Mouse (Mus musculus): ENCODE measurements around the gene Exph5. TPM values are rescaled to one million over a fixed set of nuclear protein-coding genes. Genes with fewer than 3 reads are reported as not detected.

Gene Exph5
- polyA plus RNA-seq, 1 experiment = 2.6 TPM

GRCm38 (mm10) chr9:53307904-53308303, 6.4 kb downstream of the Exph5 start:
- DNase-seq (ENCODE audit: low read depth, low spot score) = no peak
- 35% methylated on average over 7 of the region's 7 CpGs for WGBS

- DNase-seq (ENCODE audit: low read depth, low spot score) = no peak
- WGBS = 92% methylated on average over 1 of the region's 1 CpGs
Observed at GRCm38 (mm10) chr9:53312981-53313380, 11.5 kb downstream of the Exph5 start.

DNA sequence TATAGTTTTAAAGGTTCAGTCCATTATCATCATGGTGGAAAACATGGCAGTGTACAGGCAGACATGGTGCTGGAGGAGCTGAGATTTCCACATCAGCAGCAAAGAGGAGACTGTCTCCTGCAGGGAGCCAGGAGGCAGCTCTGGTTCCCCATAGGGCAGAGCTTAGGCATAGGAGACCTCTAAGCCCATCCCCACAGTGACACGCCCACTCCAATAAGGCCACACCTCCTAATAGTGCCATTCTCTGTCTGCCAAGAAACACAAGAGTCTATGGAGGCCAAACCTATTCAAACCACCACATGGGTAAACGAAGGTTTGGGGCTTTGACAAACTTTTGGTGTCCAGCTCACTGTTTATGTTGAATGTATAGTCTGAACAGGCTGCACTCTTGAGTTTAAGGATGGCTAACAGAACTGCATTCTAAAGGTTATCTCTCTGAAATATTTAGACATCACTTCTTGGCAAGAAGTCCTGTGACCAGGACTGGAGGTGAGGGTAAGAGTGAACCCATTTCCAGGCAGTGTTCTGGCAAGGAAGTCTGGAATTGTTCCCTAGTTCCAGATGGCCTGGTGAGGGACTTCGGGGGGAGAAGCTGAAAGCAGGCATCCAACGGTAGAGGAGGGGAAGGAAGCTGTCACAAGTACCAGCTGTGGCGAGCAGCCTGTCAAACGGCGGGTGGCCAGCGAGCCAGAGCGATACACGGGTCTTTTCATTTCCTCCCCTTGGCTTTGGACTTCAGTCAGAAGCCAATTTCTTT, 19.6 kb downstream of the Exph5 start:
- WGBS = 47% methylated on average over 10 of the region's 10 CpGs
- no peak for DNase-seq (ENCODE audit: low read depth, low spot score)

DNA sequence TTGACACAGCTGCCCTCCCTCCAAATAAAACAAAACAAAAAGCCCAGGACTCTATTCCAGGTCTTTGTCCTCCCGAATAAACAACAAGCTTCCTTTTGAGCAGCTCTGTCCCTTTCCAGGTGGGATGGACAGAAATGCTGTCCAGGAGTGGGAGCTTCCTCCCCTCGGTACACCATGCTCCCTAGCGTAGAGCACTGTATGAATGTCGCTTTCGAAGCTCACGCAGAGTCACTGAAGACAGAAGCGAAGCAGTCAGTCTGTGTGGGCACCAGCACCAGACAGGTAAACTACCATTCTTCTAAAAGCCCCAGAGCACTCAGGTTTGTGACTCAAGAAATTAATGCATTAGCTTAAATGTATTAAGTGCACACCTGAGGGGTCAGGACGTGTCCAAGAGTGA, 20.2 kb downstream of the Exph5 start:
- DNase-seq (ENCODE audit: low read depth, low spot score) = no peak
- WGBS = 78% methylated on average over 8 of the region's 8 CpGs

DNA sequence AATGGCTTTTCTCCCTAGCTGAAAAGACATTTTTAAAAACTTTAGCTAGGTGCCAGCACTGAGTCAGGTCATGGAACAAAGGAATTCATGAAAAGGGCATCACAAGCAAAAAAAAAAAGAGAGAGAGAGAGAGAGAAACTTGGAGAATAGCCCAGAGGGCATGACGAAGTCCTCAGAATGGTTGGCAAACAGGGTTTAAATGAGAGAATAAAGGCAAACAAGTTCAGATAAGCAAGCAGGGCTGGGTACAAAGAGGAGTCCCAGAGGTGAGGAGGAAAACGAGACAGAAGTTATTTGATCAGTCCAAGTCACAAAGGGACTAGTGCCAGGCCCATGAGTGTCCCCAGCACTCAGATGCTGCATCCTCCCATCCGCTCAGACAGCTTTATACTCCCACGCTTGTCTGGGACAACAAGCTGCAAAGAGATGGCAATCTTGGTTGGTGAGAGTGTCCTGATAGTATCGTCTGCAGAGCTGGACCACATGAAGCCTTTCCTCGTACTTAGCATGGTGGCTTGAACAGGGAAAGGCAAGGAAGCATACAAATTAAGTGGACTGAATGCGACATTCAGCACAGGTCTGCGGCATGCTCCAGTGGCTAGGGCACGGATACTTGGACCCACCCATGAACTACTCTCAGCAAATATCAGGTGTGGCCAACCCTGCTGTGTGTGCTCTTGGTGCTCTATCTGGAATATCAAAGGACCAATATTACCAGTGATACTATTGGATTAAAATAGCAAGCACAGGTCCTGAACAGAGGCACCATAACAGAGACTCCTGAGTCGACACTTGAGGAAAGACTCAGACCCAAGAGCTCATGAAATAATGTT, 22.2 kb downstream of the Exph5 start:
- no peak for DNase-seq (ENCODE audit: low read depth, low spot score)
- WGBS = 40% methylated on average over 10 of the region's 10 CpGs

GRCm38 (mm10) chr9:53325363-53326090, 24.1 kb downstream of the Exph5 start:
- no peak for DNase-seq (ENCODE audit: low read depth, low spot score)
- 36% methylated on average over 4 of the region's 4 CpGs for WGBS

DNA sequence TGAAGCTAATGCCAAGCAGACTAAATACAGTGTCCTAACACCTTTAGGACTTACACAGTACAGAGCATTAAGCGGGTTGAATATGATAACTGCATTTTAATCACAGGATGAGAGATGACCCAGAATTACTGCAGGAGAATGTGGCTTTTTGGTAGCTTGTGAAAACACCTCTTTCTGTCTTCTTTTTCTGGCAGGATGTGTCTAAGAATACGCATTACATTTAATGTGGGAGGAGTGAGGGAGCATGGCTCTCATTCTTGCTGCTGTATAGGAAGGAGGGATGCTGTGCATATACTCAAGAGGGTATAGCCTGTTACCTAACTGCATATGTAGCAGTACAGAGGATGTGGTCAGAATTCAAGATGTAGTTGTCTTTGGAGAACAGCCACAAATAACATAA, 26.7 kb downstream of the Exph5 start:
- DNase-seq (ENCODE audit: low read depth, low spot score) = no peak
- WGBS = 79% methylated on average over 2 of the region's 2 CpGs

DNA sequence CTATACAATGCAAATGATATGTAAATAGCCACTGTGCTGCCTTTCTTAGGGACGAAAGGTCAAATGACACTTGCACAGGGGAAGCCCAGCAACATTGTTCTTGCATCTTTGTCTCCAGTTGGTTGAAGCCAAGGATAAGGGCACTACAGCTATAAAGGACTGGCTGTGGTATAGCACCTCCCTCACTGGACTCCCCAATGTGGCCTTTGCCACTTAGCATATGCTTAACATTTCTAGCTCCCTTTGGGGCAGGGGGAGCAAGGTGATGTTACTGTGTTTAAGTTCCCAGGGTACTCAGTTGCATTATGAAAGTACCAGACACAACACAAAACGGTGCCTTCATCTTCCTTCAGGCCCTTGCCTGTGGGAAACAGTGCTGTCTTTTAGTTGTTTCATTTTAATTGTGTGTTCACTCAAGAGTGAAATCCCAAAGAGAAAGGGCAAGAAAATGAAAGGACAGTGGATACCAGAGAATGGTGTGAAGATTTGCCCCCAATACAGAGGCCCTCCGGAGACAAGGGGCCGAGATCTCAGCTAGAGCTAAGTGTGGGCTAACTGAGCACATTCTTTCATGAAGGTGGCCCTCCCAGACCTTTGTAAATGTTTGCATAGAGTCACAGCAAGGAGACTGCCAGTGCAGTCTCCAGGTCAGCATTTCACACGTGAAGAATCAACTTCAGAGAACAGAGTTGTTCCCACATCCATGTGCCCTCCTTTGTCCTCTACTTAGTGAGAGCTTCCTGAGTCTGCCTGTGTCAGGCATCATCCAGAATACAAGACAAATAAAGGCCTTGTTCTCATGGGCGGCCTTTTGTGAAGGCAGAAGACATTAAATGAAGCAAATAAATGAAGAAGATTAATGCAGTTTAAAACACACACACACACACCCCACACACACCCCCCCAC, 28.1 kb downstream of the Exph5 start:
- DNase-seq (ENCODE audit: low read depth, low spot score) = no peak
- WGBS = 53% methylated on average over 6 of the region's 6 CpGs

DNA sequence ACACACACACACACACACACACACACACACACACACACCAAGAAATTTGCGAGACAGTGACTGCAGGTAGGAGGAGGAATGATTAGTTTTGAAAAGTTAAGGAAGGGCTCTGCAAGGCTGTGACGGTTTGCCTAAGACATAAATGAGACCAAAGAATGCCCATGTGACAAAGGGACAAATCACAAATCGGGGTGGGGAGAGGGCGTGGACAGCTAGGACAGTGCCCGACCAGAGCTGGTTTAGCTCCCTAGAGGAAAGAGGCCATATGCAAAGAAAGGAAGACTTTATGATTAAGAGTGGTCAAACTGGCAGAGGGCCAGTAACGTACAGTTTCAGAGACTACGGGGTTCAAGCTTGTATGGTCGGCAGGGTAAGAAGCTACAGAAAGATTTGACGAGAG, 28.8 kb downstream of the Exph5 start:
- DNase-seq (ENCODE audit: low read depth, low spot score) = no peak
- 42% methylated on average over 9 of the region's 9 CpGs for WGBS

DNA sequence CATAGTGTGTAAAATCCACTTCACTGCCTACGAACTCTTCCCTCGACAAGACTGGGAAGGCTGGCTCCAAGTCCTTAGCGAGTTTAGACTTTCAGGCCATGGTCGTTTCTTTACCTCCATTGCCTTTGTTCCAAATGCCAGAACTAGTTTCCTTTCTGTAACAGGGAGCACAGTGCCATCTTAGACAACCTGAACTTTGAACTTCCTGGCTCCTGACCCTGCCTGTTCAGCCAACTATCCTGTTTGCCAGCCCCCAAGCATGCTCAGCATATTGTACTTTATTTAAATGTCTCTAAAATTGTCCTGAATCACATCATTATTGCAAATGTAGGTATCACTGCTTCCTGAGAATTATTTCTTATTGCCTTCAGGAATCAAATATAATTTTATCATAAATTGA, 32.0 kb downstream of the Exph5 start:
- WGBS = 36% methylated on average over 4 of the region's 4 CpGs
- DNase-seq (ENCODE audit: low read depth, low spot score) = no peak

DNA sequence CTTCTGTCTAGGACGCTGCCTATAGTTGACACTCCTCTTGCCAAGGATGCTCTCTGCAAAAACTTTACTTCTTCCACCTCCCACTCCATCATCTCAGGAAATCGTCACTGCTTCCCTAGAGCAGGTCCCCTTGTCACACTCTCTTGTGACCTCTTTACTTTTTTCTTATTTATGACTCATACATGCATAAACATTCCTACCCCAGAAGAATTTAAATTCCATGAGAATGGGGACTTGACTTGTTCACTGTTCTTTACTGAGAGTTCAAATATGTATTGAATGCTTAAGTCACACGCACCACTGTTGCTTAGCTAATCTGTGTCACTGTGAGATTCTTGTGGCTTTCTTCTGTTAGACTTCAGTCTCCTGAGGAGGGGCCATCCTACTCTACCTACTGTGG, 33.7 kb downstream of the Exph5 start:
- WGBS = 83% methylated on average over 3 of the region's 3 CpGs

DNA sequence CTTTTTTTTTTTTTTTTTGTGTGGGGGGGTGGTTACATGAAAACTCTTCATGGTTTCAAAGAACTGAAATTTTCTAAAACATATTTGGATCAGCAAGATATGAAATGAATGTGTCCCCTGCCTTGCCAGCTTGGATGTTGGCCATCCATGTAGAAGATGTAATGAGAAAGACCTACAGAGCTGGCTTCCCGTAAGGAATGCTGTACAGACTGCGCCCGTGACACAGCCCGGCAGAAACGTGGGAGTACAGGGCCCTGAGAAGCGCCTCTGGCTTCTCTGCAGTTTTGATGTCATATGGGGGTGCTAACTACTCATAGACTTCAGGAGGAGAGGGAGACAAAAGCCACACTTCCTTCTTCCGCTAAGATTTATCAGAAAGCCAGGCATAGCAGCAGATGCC, 38.1 kb downstream of the Exph5 start:
- WGBS = 73% methylated on average over 7 of the region's 7 CpGs
- DNase-seq (ENCODE audit: low read depth, low spot score) = no peak

More for the DNA sequence above, 33.7 kb downstream of the Exph5 start:
- DNase-seq (ENCODE audit: low read depth, low spot score) = no peak

- no peak for DNase-seq (ENCODE audit: low read depth, low spot score)
- WGBS = 9% methylated on average over 17 of the region's 17 CpGs
Observed at GRCm38 (mm10) chr9:53340328-53340916, 39.0 kb downstream of the Exph5 start.

- 2% methylated on average over 14 of the region's 14 CpGs for WGBS
- DNase-seq (ENCODE audit: low read depth, low spot score) = peak; percentile 80
Observed at GRCm38 (mm10) chr9:53340969-53341368, 39.5 kb downstream of the Exph5 start.

DNA sequence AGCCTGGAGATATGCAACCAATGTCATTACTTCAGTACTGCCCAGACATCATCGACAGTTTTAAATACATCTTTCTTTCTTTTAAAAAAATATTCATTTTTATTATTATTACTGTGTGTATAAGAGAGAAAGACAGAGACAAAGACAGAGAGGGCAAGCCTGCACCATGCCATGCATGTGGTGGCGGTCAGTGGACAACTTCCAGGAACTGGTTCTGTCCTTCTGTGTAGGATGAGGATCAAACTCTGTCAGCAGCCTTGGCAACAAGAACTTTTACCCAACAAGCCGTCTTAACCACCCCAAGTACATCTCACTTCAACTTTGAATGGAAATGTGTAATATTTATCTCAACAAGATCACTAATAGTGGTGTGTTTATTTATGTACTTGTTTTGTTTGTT, 40.5 kb downstream of the Exph5 start:
- 32% methylated on average over 3 of the region's 3 CpGs for WGBS
- no peak for DNase-seq (ENCODE audit: low read depth, low spot score)

- 70% methylated on average over 9 of the region's 9 CpGs for WGBS
- DNase-seq (ENCODE audit: low read depth, low spot score) = no peak
Observed at GRCm38 (mm10) chr9:53344646-53345432, 43.4 kb downstream of the Exph5 start.

GRCm38 (mm10) chr9:53345728-53346127, 44.3 kb downstream of the Exph5 start:
- DNase-seq (ENCODE audit: low read depth, low spot score) = no peak
- WGBS = 30% methylated on average over 3 of the region's 3 CpGs

DNA sequence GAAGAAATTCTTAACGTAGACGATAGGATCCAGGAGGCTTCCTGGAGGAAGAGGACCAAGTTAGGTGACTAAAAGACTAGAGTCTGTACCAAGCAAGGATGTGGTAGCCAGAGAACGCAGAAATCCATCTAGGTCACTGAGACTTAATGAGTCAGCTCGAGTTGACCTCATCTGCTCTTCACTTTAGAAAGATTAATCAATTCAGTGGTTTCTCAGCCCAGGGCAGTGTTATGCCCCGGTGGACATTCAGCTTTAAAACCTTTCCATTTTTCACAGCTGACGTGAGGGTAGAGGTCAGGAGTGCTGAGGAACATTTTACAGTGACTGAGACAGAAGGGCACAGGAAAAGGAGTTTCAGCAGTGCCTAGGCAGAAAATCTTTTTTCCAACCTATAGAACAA, 44.9 kb downstream of the Exph5 start:
- 70% methylated on average over 6 of the region's 6 CpGs for WGBS
- DNase-seq (ENCODE audit: low read depth, low spot score) = no peak

Measured in large intestine, adult 2 months (tissue).